Mouse (Mus musculus): ENCODE data around the gene Gale. TPM values are rescaled to one million over a fixed set of nuclear protein-coding genes. Genes with fewer than 3 reads are reported as not detected.
"Not testable (repeated sequence)": the region's sequence is repeated elsewhere in the genome, so short reads cannot be mapped to it uniquely, and the experiment has no call there.

Gale gene
- total RNA-seq, 2 experiments from 2014 or later = 6.5 to 22.1 TPM

DNA sequence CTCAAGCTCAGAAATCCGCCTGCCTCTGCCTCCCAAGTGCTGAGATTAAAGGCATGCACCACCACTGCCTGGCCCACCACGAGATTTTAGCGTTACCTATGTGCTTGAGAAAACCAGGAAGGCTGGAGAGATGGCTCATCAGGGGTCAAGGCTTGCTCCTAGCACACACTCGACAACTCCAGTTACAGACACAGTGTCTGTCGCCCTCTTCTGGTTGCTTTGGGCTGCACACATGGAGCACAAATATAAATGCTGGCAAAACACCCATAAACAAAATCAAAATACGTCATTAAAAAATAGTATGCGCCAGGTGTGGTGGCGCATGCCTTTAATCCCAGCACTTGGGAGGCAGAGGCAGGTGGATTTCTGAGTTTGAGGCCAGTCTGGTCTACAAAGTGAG, 22.5 kb upstream of the Gale start:
- not testable (repeated sequence) for ATAC-seq (replicated peaks; ENCODE audit: low FRiP score, low TSS enrichment, poor library complexity, severe bottlenecking)

DNA sequence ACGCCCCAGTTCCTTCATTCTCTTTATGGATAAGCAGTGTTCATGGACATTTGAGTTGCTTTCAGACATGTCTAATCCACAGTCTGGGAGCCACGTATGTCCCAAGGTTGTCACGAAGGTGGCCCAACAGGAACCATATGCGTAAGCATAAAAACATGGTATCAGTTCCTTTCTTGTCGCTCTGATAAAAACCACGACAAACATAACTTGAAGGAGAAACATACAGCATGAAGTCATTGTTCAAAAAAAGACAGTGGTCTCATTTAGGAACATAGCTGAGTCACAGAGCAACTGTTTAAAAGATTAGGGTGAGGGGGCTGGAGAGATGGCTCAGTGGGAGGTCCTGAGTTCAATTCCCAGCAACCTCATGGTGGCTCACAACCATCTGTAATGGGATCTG, 21.3 kb upstream of the Gale start:
- no peak for ATAC-seq (replicated peaks; ENCODE audit: low FRiP score, low TSS enrichment, poor library complexity, severe bottlenecking)

DNA sequence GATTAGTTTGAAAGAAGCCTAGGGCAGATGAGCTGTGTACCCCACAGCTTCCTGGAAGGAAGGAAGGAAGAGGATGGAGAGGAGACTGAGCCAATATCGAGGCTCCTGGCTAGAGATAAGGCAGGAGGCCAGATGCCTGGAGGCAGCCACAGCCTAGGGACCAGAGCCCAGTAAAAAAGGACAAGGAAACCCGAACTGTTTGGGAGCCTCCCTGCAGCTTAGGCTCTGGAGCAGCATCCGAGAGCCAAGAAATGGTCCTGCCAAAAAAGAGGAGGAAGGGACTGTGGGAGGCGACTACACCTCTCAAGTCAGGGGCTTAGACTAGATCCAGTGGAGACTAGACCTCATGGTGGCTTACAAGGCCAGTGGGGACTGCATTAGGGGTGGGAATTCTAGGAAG, 20.1 kb upstream of the Gale start:
- no peak for ATAC-seq (replicated peaks; ENCODE audit: low FRiP score, low TSS enrichment, poor library complexity, severe bottlenecking)

DNA sequence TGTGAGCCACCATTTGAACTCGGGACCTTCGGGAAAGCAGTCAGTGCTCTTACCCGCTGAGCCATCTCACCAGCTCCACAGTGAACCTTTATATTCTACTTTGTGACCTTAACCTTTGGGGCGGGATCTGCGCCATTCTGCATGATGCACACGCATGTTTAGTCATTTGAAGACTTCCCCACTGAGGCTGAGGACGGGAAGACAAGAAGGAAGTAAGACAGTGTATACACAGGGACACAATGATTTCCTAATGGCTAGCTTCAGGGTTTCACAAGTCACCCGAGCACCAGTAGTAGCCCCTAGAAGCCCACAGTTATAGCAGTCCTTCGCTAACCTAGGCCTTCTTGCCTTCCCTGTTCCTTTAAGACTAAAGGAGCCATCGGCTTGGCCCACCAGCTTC, 17.8 kb upstream of the Gale start:
- ATAC-seq (replicated peaks; ENCODE audit: low FRiP score, low TSS enrichment, poor library complexity, severe bottlenecking) = no peak; the same call in 1 of the 2 replicates

DNA sequence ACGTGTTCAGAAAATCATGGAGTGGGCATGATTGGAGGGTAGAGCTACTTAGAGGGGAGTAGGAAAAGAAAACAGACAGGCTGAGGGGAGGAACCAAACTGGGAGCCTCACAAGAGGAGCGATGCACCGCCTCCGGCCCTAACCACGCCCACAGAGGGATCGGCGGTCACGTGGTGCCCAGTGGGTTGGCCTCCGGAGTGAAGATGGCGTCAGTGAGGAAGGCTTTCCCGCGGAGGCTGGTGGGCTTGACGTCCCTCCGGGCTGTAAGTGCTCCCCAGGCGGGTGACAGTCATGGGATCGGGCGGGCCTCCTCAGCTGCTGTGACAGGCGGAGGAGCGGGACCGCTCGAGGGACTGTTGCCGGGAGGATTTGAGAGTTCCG, 17.3 kb upstream of the Gale start, which contains the start of gene Hmgcl:
Gene Hmgcl, plus strand, starts transcription at position 171 of the 381 bp plus-strand sequence.
- peak; percentile 99 for ATAC-seq (replicated peaks; ENCODE audit: low FRiP score, low TSS enrichment, poor library complexity, severe bottlenecking)

DNA sequence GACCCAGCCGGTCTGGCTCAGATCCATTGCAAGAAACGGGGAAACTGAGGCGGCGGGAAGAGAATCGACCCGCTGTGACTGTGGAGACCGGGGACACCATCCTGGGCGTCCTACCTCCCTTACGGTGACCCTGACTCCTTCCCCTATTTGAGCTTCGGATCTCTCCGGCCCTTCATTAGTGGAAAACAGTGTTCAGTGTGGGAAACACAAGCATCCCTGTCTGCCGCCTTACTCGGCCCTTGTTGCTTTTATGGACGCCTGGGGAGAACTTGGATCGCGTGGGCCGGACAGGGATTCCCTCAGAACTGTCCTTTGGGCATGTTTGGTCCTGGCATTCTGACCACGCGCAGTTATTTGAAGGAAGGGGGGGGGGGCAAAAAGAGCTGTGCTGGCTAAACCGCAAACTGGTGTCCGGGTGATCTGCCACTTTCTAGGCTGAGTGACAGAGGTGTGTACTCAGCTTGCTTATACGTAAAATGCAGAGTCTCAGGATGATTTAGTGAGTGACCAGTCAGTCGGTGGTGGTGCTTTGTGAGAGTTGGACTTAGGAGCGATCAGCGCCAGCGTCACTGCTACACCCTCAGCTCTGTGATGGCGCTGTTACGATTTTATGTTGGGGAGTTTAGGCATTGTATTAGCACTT, 16.7 kb upstream of the Gale start:
- ATAC-seq (replicated peaks; ENCODE audit: low FRiP score, low TSS enrichment, poor library complexity, severe bottlenecking) = peak; percentile 19

DNA sequence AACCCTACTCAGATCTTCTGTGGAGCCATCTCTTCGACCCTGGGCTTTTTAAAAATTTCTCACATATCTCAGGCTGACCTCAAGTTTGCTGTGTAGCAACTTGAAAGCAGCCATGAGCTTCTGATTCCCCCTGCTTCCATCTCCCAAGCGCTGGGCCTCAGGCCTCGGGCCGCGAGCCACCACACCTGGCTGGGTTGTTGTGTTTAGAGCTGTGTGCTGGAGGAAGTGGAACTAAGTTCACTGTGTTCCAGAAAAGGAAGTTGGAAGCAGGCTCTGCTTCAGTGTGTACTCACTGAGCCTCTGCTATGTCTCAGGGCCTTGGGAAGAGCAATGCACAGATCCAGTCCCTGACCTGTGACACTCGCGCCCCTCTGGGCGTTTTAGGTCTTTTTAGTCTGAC, 15.4 kb upstream of the Gale start:
- ATAC-seq (replicated peaks; ENCODE audit: low FRiP score, low TSS enrichment, poor library complexity, severe bottlenecking) = no peak

DNA sequence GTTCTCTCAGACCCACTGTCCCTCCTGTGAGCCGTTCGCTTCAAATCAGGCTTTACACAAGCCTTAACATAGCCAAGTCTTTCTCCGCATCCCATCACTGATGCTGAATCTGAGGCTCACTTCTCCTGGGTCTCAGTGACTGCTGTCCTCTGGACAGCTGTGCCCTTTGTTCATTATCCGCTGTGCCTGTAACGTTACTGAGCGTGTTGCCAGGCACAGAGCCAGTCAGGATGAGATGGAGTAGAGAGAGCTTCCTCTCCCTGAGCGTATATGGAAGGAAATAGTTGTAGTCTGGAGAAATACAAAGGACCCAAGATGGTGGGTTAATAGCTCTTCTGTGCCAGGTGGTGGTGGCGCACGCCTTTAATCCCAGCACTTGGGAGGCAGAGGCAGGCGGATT, 14.1 kb upstream of the Gale start:
- no peak for ATAC-seq (replicated peaks; ENCODE audit: low FRiP score, low TSS enrichment, poor library complexity, severe bottlenecking)

DNA sequence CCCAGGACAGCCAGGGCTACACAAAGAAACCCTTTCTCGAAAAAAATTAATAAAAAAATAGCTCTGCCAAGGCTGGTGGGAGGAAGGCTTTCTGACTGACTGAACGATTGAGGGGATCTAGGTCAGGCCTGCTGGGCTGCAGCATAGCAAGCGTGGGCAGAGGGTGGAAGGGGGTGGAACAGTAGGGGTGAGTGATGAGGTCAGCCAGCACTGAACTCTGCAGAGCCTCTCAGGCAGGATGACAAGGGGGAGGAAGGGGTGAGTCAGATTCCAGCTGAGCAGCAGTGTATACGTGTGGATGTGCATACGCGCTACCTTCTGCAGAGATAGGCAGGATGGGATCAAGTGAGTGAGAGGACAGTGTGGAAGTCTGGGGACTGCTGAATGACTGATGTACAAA, 13.6 kb upstream of the Gale start:
- no peak for ATAC-seq (replicated peaks; ENCODE audit: low FRiP score, low TSS enrichment, poor library complexity, severe bottlenecking)

DNA sequence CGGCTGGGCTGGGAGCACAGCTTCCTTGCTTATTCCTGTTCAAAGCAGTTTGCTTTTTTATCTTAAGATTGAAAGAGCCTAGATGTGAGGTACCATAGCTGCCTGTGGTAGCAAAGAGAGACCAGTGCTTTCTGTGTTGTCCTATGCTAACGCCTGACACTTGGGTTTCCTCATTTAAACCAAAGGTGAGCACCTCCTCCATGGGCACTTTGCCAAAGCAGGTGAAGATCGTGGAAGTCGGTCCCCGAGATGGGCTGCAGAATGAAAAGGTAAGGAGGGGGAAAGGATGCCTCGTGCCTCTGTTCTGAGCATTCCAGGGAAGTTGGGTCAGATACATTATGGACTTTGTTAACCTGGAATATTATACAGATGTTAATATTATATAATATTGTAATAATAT, 13.2 kb upstream of the Gale start:
- ATAC-seq (replicated peaks; ENCODE audit: low FRiP score, low TSS enrichment, poor library complexity, severe bottlenecking) = no peak

DNA sequence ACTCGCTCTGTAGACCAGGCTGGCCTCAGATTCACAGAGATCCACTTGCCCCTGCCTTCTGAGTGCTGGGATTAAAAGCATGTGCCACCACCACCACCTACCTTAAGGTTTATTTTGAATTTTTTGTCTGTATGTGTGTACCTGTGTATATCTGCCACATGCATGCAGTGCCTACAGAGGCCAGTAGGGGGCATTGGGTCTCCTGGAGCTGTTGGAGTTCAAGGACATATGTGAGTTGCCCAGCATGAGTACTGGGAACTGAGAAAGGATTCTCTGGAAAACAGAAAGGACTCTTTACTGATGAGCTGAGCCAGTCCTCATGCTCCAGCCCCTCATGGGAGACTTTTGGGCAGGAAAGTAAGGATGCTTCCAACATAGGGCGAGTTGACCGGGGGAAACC, 12.0 kb upstream of the Gale start:
- no peak for ATAC-seq (replicated peaks; ENCODE audit: low FRiP score, low TSS enrichment, poor library complexity, severe bottlenecking)

DNA sequence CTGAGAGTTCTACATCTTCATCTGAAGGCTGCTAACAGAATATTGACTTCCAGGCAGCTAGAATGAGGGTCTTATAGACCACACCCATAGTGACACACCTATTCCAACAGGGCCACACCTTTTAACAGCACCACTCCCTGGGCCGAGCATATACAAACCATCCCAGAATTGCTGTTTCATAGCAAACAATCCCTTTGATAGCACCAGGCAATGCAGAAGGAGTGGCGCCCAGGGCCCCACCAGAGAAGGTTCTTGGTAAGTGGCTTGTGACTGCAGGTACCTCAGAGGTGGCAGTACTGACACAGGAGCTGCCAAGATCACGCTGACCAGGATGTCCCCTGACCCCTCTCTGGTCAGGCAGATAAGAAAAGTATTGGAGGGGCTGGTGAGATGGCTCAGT, 10.3 kb upstream of the Gale start:
- no peak for ATAC-seq (replicated peaks; ENCODE audit: low FRiP score, low TSS enrichment, poor library complexity, severe bottlenecking)

DNA sequence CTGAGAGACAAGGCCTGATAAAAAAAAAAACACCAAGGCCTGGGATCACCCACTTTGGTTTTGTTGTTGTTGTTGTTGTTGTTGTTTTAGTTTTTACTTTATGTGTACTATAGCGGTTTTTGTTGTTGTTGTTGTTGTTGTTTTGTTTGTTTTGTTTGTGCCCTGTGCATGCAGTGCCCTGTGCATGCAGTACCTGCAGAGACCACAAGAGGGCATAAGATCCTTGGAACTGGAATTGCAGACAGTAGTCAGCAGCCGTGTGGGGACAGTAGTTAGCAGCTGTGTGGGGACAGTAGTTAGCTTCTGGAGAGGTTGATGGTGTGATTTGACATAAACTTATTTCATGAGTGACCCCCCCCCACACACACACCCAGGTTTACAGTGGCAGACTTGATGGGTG, 9.3 kb upstream of the Gale start:
- peak; percentile 69; the same call in 1 of the 2 replicates for ATAC-seq (replicated peaks; ENCODE audit: low FRiP score, low TSS enrichment, poor library complexity, severe bottlenecking)

DNA sequence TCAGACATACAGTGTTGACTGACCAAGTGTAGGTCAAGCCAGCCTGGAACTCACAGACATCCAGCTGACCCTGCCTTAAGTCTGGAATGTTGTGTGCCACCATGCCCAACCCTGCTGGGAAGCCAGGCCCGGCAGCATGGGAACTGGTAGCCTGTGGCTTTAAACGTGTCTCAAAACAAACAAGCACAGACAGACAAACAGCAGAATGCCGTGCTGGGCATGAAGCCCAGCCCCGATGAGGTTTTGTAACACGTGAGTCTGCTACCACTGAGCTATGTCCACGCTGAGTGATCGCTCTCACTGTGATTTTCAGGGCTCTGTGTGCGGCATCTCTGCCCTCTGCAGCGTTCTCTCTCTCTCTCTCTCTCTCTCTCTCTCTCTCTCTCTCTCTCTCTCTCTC, 7.6 kb upstream of the Gale start:
- ATAC-seq (replicated peaks; ENCODE audit: low FRiP score, low TSS enrichment, poor library complexity, severe bottlenecking) = no peak

DNA sequence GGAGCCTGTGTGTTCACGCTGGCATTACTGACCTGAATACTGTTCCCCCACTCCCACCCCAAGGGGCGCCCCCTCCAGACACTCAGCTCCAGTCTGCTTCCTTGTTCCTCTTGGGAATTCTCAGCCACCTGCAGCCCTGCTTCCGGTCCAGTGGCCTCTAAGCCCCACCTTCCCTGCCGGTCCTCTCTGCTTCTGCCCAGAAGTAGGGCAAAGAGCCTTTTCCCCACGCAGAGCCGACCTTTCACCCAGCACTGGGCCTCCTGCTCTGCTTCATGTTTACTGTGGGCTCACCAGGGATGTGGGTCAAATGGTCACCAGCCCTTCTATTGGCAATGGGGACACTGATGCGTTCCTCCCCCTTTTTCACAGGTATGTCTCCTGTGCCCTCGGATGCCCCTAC, 5.2 kb upstream of the Gale start:
- ATAC-seq (replicated peaks; ENCODE audit: low FRiP score, low TSS enrichment, poor library complexity, severe bottlenecking) = no peak

DNA sequence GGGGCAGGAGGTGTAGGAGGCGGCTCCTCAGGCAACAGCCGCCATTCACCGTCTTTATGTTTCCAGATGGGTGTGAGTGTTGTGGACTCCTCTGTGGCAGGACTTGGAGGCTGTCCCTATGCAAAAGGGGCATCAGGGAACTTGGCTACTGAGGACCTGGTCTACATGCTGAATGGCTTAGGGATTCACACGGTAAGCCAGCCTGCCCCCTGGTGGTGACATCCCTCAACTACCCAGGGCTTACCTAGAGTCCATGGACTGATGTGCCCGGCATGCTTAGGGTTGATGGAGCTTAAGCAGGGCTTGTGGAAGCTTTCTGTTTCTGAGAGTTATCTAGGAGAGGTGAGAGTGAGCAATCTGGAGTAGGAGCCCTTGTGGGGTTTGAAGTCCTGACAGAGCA, 2.8 kb upstream of the Gale start:
- peak; percentile 45; the same call in 1 of the 2 replicates for ATAC-seq (replicated peaks; ENCODE audit: low FRiP score, low TSS enrichment, poor library complexity, severe bottlenecking)

DNA sequence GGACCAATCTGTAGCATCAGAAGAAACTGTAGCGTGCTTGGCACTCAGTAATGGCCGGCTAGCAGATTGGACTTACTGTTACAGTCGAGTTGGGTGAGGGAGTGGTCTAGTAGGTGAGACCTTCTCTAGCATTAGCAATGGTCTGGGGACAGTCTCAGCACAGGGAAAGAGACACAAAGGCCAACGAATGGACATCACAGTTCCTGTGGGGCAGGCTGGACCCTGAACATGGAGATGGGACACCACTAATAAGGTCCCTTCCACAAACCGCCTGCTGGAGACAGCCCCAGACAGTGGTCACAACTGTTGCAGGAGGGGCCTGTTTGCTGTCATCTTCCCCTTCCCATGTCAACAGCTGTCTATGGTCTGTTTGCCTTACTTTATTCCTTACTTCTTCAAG, 1.8 kb upstream of the Gale start:
- no peak for ATAC-seq (replicated peaks; ENCODE audit: low FRiP score, low TSS enrichment, poor library complexity, severe bottlenecking)

DNA sequence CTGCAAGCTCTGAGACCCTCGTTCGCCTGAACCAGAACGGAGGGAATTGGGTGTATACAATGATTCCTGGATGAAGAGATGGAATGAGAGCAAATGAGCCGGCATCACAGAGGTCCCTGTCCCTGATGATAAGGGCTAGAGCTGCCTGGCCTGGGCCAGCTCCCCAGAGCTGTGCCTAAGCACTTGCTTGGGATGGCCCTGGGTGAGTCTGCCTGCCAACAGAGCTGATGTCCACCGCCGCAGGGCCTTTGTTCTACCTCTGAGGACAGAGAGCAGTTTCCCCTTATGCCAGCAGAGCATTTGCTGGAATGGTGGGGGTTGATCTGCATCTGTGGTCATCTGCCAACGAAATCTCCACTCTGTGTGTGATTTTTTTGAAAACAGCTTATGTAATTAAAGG, 1.3 kb upstream of the Gale start:
- no peak for ATAC-seq (replicated peaks; ENCODE audit: low FRiP score, low TSS enrichment, poor library complexity, severe bottlenecking)

DNA sequence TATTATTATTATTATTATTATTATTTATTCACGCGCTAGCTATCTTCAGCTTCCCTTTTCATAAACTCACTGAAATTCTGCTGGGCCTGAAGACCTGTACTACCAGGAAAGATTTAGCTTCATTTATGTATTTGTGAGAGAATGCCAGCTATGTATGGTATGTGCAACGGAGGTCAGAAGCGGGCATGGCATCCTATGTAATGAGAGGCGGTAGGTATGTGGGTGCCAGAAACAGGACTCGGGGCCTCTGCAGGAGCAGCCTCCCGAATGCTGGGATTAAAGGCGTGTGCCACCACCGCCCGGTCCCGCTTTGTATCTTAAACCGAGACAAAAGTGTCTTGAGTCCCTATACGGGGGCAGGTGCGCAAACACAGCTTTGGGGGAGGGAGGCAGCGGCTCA, 581 bp upstream of the Gale start:
- ATAC-seq (replicated peaks; ENCODE audit: low FRiP score, low TSS enrichment, poor library complexity, severe bottlenecking) = peak; percentile 18

DNA sequence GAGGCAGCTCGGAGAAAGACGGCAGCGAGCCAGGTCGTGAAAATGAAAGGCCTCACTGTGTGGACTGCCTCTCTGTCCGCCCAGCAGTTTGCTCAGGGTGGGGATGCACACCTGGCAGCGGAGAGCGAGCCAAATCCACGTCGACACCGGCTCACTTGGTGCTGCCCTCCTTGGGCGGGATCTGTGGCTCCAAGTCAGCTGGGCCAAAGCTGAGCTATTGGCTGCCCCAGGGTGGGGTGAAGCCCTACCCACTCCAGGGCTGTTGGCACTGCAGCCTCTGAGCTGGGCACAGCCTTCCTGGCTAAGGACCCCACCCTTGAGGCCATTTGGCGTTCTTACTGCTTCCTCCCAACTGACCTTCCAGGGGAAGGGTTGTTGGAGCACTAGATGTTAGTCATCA, 899 bp downstream of the Gale start:
- peak; percentile 55 for ATAC-seq (replicated peaks; ENCODE audit: low FRiP score, low TSS enrichment, poor library complexity, severe bottlenecking)

DNA sequence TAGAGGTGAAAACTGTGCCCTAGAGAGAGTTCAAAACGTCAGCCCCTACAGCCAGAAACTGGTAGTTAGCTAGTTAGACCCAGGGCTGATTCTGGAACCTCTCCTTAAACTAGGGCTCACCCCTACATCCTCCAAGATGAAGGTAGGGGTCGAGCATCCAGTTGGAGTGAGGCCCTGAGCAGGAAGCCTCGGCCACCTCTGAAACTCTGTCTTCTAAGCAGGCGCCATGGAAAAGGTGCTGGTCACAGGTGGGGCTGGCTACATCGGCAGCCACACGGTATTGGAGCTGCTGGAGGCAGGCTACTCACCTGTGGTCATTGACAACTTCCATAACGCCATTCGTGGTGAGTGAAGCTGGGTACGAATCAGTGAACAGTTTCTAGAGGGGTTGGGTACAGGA, 1.6 kb downstream of the Gale start:
- no peak for ATAC-seq (replicated peaks; ENCODE audit: low FRiP score, low TSS enrichment, poor library complexity, severe bottlenecking)

DNA sequence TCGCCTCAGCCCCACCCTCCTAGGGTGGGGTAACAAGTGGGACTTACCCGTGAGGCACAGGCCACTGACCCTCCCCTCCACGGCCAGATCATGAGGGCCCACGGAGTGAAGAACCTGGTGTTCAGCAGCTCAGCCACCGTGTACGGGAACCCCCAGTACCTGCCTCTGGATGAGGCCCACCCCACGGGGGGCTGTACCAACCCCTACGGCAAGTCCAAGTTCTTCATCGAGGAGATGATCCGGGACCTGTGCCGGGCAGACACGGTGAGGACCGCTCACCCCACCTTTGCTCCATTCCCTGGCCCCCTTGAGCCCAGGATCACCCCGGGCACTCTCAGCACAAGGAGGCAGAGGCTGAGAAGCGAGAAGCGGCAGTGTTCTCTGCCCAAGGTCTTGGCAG, 2.8 kb downstream of the Gale start:
- ATAC-seq (replicated peaks; ENCODE audit: low FRiP score, low TSS enrichment, poor library complexity, severe bottlenecking) = no peak

All from megakaryocyte-erythroid progenitor cell, adult 5-6 weeks (primary cell).